Mouse (Mus musculus) spleen, adult 2 months (tissue): ENCODE data around the gene Ap5s1.

ENCODE experiments used
- CTCF ChIP-seq: fragments of 200-500 bp; IDR thresholded peaks from 2 replicates; pipeline ENCODE4 v1.5.1; 2011; ENCODE audit warnings: mild to moderate bottlenecking, inconsistent platforms; ENCODE audit not compliant: insufficient read depth, insufficient read length, insufficient replicate concordance; ENCODE audit errors: extremely low read depth
- POLR2A ChIP-seq: fragments of 200-500 bp; IDR thresholded peaks from 2 replicates; pipeline ENCODE4 v1.6.1; 2011; ENCODE audit warnings: low read depth, low read length, inconsistent platforms

DNA sequence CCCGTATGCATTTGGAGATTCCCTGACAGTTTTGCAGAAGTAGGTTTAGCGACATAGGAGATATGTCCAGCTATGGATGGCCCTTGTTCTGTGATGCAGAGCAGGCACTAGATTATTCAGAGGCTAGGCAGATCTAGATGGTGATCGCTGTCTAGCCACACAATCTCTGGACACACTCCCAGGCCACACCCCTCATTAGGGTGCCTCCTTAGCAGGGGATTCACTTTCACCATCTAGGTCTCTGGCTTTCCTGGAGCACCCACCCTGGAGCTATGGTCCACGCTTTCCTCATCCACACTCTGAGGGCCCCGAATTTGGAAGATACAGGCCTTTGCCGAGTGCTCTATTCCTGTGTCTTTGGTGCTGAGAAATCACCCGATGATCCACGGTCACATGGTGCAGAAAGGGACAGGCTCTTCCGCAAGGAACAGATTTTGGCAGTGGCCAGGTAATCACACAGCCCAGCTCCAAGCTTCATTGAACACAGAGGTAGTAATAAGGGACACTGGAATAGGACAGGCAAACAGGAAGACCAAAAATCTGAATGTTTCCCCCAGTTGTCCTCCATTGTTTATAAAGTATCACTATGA, 4.2 kb downstream of the Ap5s1 start:
- no peak for TF ChIP-seq CTCF
- TF ChIP-seq POLR2A, result no peak
